Mouse (Mus musculus) gastrocnemius, postnatal 36 days (tissue): Measurements from ENCODE around the gene Bnipl. TPM values are rescaled to one million over a fixed set of nuclear protein-coding genes. Genes with fewer than 3 reads are reported as not detected.

Source experiments
- DNase-seq, 2 experiments: peaks; one replicate each; pipeline ENCODE4 v3.0.0; 2022
- intact Hi-C: fragments of 180-260 bp; cut with DNase I; formaldehyde crosslinking; loops from one replicate; pipeline ENCODE4 v1.15.1; 2025
- long read RNA-seq, 2 experiments: library from polyadenylated mRNA; stranded (forward); transcript quantifications; one replicate each; pipeline ENCODE4 v2.0.0; 2021
- total RNA-seq, 2 experiments: library from RNA; stranded (reverse); gene quantifications; 2 replicates each; pipeline ENCODE4 v1.2.3; 2021

The Bnipl gene
- not detected for total RNA-seq
- long read RNA-seq, experiment 1: 0 reads
- long read RNA-seq, experiment 2: 0 reads

- intact Hi-C loops: loop anchor here (10.0 kb wide), 1 partner anchor 196 kb away; no protein-coding TSS in a partner anchor
- no peak for DNase-seq
Observed at GRCm38 (mm10) chr3:95250783-95251424, at the start of gene Bnipl. Bnipl (minus strand) TSS chr3:95251193.

DNA sequence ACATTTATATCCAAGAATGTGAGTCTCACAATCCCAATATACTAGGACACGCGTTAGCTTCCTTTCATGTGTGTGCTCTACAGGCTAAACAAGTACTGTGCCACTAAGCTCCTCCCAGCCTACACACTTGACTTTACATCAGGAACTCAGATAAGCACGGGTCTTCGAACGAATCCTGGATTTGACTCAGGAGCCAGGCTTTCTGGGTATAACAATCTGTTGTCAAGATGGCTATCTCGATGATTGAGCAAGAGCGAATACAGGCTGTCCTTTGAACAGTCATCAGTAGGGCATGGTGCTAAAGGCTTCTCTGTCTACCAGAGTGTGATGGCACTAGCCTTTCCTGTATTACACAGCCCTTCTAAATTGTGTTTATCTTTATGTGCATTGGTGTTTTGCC is 47.0 kb upstream of the Bnipl start:
- no peak for DNase-seq
- intact Hi-C loops: no loop called here

GRCm38 (mm10) chr3:95296103-95296469 is 45.1 kb upstream of the Bnipl start:
- intact Hi-C loops: no loop called here
- DNase-seq: no peak

DNA sequence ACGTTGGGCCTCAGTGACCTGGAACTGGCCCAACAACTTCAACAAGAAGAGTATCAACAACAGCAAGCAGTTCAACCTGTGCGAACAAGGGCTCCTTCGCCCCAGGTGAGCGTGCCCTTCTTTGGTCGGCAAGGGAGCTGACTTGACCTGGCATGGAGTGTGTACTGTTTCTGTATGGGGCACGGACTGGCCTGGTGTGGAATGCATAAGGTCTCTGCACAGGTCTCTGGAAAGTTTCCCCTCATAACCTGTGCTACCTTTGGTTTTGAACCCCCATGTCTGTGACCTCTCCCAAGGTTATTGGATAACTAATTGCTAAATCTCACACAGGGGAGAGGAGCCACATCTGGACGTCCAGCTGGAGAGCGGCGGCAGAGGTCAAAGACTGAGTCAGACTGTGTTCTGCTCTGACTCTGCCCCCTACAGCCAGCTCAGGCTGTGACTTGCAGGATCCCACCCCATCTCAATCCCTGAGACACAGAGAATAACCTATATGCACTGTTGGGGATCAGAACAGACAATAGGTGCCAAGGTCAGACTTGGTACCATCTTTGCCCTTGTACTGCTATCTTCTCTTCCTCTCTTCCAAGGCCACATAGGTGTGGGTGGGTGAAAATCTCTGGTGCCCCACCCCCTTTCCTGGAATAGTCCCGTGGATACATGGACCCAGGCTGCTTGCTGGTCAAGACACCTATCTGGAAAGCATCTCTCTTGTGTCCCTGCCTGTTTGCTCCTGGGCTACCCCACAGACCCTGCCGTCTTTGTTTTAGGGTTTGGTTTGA is 44.5 kb upstream of the Bnipl start:
- intact Hi-C loops: no loop called here
- DNase-seq: no peak

GRCm38 (mm10) chr3:95294718-95295117 is 43.7 kb upstream of the Bnipl start:
- intact Hi-C loops: no loop called here
- no peak for DNase-seq

- intact Hi-C loops: no loop called here
- no peak for DNase-seq
Observed at GRCm38 (mm10) chr3:95294316-95294715, 43.3 kb upstream of the Bnipl start.

DNA sequence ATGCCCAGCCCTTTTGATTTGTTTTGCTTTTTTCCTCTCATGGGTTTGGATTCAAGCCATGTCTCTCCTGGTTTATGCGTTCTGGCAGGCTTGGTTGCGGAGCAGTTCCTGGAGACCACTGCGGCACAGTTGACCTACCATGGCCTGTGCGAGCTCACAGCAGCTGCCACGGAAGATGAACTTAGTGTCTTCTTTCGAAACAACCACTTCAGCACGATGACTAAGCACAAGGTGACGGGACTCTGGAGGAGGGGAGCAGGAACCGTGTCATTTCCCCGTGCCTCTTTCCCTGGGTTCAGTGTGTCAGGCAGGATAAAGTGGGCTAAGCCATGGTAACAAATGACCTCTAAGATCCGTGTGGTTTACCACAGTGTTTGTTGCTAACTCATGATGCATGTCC is 42.5 kb upstream of the Bnipl start:
- intact Hi-C loops: no loop called here
- DNase-seq: no peak

- no peak for DNase-seq
- intact Hi-C loops: no loop called here
Observed at GRCm38 (mm10) chr3:95292899-95293298, 41.9 kb upstream of the Bnipl start.

DNA sequence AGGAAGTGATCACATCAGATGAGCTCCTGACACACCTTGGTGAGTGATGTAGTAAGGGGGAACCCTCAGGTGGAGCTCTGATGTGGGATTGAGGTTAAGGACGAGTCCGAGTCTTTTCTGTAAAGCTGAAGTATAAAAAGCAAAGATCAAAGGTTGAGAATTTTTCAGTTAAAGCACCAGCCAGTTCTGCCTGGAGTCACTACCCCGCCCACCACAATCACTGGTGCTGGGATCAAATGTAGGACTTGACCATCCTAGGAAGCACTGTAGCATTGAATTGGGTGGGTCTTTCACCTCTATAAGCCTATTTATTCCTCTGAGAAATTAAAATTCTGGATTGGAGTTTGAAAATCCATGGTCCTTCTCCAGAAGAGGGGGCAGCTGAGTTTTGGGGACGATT is 40.0 kb upstream of the Bnipl start:
- intact Hi-C loops: no loop called here
- DNase-seq: no peak

DNA sequence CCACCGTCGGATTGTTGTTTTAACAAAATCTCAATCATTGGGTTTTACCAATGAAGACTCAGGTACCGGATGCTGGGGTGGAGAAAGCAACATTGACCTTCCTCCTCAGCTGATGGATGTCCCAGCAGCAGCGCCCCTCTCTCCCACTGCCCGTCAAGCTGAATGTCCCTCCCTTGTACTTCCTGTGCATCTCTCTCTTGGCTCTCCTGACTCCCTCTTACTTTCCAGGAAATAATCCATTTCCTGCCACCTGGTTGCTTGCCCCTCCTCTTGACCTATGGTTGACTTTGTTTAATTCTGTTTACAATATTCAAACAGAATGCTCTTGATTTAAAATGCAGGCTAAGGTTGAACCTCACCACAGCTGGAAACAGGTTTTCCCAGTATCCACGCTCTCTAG is 39.2 kb upstream of the Bnipl start:
- no peak for DNase-seq
- intact Hi-C loops: no loop called here

DNA sequence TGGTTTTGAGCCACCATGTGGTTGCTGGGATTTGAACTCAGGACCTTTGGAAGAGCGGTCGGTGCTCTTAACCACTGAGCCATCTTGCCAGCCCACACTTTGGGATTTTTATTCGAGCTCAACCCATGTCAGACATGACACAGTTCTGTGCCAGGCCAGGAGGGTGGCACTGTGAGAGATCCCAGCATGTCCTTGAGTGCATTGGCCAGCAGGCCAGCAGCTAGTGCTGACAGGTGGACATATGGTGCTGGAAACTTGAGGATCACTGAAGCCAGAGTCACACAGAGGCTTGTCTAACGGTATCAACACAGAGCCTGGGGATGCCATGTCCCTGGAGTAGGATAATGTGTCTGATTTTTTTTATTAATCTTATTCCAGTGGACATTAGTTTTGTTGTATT is 38.4 kb upstream of the Bnipl start:
- intact Hi-C loops: no loop called here
- no peak for DNase-seq

DNA sequence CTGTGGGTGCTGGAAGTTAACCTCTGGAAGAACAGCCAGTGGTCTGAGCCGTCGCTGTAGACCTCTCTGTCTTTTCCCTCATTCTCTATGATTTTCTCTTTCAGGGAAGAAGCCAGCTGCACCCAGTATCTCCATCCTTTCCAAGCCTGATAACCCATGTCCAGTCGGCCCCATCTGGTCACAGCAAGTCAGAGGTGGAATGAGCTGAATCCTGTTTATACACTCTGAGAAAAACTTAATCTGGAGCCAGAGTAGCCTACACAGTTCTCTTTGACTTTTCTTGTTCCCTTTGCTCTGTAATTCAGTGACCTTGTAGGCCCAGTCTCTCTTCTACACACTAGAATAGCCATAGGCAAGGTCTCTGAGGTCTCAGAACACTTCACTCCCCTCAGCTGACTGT is 36.5 kb upstream of the Bnipl start:
- DNase-seq: no peak
- intact Hi-C loops: no loop called here

DNA sequence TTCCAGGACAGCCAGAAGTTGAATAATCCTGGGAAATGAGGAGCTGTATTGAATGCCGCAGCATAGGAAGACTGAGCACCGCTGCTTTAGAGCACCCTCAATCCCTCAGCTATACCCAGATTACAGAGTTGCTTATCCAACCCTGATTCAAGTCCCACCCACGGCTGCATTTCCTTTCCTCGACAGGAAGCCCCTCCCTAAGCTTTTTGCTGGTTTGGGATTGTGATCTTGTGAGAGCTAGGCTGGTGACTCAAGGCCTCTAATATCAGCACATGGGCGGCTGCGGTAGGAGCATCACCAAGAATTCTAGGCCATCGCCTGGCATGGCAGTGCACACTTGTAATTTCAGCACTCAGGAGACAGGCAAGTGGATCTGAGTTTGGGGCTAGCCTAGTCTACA is 35.5 kb upstream of the Bnipl start:
- no peak for DNase-seq
- intact Hi-C loops: no loop called here

DNA sequence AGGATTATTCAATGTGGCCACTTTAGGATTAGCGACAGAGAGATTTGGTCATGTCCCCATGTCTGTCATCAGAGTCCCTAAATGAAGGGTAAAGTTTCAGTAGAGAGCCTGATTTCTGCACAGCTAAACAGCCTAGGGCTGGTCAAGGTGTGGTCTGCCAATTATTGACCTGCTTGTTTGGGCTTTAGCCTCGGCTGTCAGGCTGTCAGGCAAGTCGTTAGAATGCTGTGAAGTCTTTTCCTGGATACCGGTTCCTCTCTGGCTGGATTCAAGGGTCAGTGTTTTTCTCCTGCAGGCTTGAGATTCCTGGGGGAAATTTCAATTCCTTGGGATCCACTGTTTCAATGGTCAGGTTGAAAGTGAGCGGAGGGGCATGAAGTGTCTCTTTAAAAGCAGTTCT is 35.0 kb upstream of the Bnipl start:
- intact Hi-C loops: no loop called here
- DNase-seq: no peak

- intact Hi-C loops: no loop called here
Observed at GRCm38 (mm10) chr3:95285390-95285789, 34.4 kb upstream of the Bnipl start.

DNA sequence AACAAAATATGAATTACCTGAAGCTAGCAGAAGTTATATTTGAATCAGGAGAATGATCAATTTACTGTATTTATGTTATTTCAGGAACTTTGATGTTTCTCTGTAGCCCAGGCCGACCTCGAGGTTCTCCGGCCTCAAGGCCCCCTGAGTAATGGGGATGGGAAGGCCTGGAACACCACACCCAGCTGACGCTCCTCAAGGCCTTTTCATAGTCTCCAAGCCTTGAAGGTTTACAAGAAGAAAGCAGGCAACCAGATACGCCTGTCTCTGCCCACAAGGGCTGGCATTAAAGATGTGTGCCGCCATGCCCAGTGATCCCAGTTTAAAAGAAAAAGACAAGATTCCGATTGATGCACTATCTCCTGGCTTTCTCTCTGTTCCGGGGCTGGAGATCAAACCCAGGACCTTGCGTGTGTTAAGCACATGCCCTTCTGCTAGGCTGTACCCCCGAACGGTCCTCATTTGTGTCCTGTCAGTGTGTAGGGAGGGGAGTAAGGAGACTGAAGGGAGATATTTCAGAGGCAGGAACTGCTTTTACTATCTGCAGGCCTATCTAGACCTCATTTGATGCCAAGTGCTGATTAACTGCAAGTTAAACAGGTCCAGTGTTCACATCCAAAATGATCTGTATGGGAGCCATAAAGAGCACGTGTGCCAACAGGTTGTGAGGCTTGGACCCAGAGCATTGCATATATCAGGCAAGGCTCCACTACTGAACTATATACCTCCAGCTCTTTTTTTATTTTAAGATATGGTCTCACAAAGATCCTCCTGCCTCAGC is 33.7 kb upstream of the Bnipl start:
- intact Hi-C loops: loop anchor here (5.0 kb wide), 1 partner anchor 33 kb away; no protein-coding TSS in a partner anchor
- no peak for DNase-seq

More at GRCm38 (mm10) chr3:95285390-95285789, 34.4 kb upstream of the Bnipl start:
- DNase-seq: no peak

GRCm38 (mm10) chr3:95284062-95284461 is 33.1 kb upstream of the Bnipl start:
- intact Hi-C loops: loop anchor here (5.0 kb wide), 1 partner anchor 33 kb away; no protein-coding TSS in a partner anchor
- DNase-seq: no peak

DNA sequence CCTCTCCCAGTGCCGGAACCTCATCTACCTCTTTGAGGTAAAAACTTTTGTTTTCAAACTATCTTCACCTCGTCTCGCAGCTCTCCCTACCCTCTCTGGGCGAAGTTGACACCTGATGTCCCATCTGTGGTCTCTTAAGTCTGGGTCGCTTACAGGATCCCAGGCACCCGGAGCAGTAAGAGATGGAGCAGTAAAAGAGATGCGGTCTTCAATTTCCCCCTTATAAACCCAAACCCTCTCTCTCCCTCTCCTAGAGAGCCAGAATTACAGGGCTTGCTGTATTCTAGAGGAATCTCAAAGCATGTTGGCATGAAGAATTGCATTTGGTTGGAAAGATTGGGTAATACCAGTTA is 32.6 kb upstream of the Bnipl start:
- intact Hi-C loops: loop anchor here (5.0 kb wide), 1 partner anchor 34 kb away; no protein-coding TSS in a partner anchor
- no peak for DNase-seq

- peak; percentile 80 to 82 for DNase-seq
- intact Hi-C loops: loop anchor here (5.0 kb wide), 1 partner anchor 34 kb away; no protein-coding TSS in a partner anchor
Observed at GRCm38 (mm10) chr3:95282865-95283588, 32.0 kb upstream of the Bnipl start.

DNA sequence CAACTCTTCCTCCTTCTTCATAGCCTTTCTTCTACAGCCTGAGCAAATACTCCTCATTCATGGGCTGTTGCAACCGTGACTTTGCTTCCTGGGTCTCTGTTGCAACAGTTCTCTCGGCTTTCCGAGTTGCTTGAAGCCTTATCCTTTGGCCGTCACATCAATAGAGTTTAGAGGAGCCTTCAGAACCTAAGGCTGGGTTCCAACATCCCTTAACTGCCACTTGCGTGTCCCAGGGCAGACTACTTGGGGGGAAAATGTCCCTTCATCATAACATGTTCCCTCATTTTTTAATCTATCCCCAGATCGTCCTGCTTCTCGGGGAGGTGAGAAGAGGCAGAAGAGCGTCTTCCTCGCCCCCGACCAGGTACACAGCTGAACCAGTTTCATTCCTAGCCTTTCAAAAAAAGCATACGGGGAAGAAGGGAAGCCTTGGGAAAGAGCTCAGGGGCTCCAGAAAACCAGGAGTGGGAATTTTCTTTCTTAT is 31.4 kb upstream of the Bnipl start:
- no peak for DNase-seq
- intact Hi-C loops: loop anchor here (5.0 kb wide), 1 partner anchor 35 kb away; no protein-coding TSS in a partner anchor
